Mouse (Mus musculus) ES-Bruce4 (cell line): ENCODE results near the gene Spata18.

Experiments
- CTCF ChIP-seq: IDR thresholded peaks from one replicate; pipeline ENCODE4 v1.8.1; 2011; ENCODE audit warnings: low read depth, low read length
- EP300 ChIP-seq: IDR thresholded peaks from 2 replicates; pipeline ENCODE4 v1.6.1; 2011; ENCODE audit warnings: low read depth, low read length; ENCODE audit not compliant: insufficient read depth
- POLR2A ChIP-seq: IDR thresholded peaks from one replicate; pipeline ENCODE4 v1.8.1; 2011; ENCODE audit warnings: low read length; ENCODE audit not compliant: insufficient read depth

DNA sequence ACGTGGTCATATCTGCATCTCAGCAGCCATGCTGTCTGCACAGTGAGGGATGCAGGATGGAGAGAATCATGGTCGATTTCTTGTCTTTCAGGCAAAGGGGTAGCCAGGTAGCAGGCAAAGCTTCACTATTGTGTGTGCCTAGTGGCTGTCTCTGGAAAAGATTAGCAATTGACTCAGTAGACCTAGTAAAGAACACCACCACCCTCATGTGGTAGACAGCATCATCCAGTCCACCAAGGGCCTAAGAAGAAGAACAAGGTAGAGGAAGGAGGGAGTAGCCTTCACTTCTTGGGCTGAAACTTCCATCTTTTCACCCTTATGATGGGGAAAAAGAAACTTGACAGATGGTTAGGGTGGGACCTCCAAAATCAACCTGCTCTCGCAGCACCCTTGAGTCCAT, 48.3 kb upstream of the Spata18 start:
- TF ChIP-seq EP300, result no peak
- TF ChIP-seq POLR2A, result no peak
- no peak for TF ChIP-seq CTCF
